Mouse (Mus musculus) cerebellum, adult 9-11 months (tissue): Measurements from ENCODE around the gene Tet1.
"Not testable (repeated sequence)": the region's sequence is repeated elsewhere in the genome, so short reads cannot be mapped to it uniquely, and the experiment has no call there.

Experiments used
- DNase-seq: peaks from one replicate; pipeline ENCODE4 v3.0.0; 2022

Tet1 gene

DNA sequence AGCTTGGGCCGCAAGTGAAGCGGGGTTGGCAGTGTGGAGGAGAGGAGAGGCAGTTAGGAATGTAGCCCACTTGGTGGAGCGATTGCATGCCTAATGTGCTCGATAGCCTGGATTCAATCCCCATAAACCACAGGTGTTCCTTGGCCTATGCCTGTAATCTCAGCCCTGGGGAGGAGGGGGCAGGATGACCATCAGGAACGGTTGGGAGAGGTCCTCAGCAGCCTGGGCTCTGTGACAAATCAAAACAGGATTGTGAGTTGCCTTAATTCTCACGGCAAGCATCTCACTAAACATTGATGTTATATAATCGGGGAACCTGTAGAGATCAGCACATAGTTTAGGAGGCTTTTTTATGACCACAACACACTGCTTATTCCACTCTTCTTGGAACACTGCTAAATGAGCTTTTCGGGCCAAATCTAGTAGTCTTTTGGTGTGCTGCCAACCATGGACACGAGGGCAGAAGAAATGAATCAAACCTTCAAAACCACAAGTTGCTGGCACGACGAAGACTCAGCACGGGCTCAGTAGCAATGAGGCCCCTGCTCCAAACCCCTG lies 61.6 kb downstream of the Tet1 start:
- peak; percentile 79 for DNase-seq

DNA sequence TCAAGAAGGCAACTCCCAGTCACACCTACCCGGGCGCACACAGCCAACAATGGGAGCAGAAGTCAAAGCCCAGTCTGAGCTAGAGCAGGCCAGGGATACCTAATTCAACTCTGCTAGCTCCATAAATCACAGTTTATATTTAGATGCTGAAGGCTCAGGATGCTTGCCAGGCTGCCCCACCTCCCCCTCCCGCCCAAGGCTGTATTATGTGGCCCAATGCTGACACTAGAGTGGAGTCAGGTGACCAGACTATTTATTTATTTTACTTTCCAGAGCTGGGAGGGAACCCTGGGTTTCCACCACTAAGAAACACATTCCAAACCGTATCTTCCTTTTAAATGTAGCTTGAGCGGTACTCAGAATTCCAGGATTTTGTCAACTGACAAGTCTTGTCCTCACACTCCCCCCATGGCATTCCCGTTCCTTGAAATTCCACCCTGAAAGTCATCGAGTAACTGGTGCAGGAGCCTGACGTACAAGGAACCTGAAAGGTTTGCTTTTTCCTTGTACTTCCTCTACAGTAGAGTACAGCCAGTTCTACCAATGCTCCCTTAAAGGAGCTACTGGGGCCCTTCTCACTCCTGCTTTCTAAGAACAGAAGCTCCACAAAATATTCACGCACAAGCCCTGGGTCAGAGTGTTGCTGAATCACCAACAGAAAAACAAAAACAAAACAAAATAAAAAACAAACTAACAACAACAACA lies 64.9 kb downstream of the Tet1 start:
- no peak for DNase-seq

GRCm38 (mm10) chr10:62841901-62842447 lies 66.8 kb downstream of the Tet1 start:
- DNase-seq: no peak

- DNase-seq: no peak
Measured at GRCm38 (mm10) chr10:62840687-62841086, 68.1 kb downstream of the Tet1 start.

DNA sequence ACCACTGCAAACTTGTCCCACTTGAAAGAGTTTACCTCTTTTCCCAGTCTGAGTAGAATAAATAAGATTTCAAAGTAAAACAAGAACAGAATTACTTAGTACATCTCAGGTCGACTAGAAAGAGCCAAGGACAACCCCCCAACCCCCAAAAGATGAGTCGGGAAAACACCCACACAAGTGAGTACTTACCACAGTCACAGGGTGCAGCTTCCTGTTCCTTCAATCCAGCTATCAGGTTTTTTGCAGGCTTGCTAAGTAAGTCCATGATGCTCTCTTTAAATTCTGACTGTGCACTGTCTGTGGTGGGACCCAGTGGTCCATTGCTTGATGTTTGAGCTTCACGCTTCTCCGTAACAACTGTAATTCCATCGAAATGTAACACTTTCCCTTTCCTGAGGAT lies 70.8 kb downstream of the Tet1 start:
- DNase-seq: no peak

DNA sequence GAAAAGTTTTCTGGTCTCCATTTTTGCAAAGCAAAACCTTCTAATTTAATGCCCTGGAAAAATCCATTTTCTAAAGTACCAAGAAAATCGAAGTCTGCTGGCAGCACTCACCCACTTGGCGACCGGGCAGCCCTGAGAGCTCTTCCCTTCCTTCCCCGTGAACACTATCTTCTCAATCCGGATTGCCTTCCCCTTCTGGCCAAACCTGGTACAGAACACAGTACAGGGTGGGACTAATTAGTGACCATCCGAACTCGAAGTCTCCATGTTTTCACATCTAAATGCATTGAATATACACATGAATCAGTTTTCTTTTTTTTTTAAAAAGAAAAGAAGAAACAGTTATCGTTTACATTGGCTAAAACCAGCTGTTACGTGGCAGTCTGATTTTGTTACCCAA lies 76.0 kb downstream of the Tet1 start:
- DNase-seq: no peak

DNA sequence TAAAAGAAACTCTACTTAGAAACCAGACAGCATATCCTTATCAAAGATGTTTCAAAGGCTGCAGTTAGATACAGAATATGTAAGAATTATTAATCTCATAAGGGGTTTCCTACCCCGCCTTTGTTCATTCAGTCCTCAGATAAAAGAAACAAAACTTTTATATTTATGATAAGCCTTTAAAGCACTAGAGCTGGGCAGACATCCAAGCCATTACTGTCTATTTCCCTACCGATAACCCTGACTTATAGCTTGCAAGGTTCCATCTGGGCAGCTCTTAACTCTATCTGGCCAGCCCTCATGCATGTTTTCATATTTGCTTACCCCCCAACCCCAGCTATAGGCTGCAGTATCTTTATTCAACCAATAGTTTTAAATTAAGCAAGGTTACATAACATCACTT lies 77.2 kb downstream of the Tet1 start:
- no peak for DNase-seq

- no peak for DNase-seq
Measured at GRCm38 (mm10) chr10:62824474-62824873, 84.3 kb downstream of the Tet1 start.

DNA sequence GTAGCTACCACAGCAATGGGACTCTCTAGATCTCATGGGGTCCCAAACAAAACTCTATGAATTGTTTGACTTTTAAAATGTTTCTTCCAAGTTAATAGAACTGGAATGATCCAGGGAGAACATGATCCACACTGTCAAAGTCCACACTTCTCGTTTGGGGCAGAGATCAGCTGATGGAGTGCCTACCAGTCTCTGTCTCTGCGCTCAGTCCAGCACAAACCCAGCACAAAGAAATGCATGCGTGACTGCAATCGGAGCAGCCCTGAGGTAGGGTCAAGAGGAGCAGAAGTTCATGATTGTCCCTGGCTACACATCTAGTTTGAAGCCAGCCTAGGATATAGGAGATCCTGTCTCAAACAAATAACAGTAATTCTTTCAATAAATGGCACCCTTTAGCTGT lies 85.4 kb downstream of the Tet1 start:
- no peak for DNase-seq

GRCm38 (mm10) chr10:62810010-62810409 lies 98.8 kb downstream of the Tet1 start:
- no peak for DNase-seq

DNA sequence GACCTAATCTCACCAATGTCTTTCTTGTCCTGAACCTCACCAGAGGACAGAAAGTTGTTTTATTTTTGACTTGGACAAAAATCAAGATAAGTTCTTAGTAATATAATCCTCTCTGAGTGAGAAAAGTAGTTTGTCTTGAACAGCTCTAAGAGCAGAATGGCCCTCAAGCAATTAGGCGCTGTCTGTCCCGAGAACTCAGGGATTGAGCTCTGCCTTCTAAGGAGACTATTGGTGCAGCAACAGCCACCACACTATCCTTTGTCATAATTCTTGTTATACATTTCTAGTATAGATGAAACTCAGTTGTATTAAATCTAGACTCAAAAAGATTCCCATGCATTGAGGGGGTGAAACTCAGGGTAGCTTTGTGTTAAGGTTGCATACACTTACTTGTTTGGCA lies 100.0 kb downstream of the Tet1 start:
- DNase-seq: no peak

DNA sequence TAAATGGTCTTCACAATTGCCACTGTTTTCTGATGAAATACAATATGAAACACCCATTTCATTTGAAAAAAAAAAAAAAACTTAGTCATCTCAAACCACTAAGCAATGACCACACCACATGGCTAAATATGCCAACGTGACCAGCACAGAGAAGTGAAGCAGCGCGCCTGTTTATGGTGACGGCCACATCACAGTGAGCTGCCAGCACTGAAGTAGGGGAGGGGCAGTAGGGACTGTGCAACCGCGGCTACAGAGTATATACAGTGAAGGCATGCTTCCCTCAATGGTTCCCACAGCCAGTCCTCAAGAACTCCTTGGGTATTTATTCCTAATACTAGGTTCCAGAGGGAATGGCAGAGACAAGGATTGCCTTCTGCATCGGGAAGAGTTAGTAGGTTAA lies 100.5 kb downstream of the Tet1 start:
- DNase-seq: no peak

DNA sequence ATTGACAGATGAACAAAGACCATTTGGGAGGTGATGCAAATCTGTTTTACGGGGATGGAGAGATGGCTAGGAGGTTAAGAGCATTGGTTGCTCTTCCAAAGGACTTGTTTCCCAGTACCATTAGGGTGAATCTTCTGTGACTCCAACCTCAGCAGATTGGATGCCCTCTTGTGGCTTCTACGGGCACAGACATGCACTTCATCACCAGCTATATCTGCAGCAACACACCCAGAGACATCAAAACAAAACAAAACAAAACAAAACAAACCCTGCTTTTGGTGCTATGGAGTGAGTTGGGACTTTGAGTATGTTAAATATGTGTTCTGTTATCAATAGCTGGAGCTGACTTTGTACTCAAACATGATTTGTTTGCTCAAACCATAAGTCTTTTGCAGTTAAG lies 104.7 kb downstream of the Tet1 start:
- DNase-seq: no peak

DNA sequence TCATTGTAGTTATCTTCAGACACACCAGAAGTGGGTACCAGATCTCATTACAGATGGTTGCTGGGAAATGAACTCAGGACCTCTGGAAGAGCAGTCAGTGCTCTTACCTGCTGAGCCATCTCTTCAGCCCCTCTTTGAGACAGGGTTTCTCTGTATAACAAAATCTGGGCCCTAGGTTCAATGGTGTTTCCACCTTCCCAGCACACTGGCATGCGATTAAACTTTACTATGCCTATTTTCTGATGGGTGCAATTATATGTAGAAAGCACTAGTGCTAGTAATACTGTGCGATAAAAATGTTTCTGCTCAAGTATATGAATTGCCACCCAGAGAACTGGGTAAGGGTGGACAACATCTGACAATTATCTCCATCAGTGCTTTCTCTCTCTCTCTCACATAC lies 105.5 kb downstream of the Tet1 start:
- no peak for DNase-seq

GRCm38 (mm10) chr10:62794221-62794620 lies 114.6 kb downstream of the Tet1 start:
- DNase-seq: peak; percentile 8

- DNase-seq: no peak
Measured at GRCm38 (mm10) chr10:62793091-62793453, 115.7 kb downstream of the Tet1 start.

GRCm38 (mm10) chr10:62792177-62793090 lies 116.4 kb downstream of the Tet1 start, which contains the start of gene Ccar1:
TSS of gene Ccar1 (minus strand) at chr10:62792286.
- DNase-seq: peak; percentile 99

GRCm38 (mm10) chr10:62791251-62792176 lies 117.3 kb downstream of the Tet1 start:
- peak; percentile 61 for DNase-seq

- DNase-seq: not testable (repeated sequence)
Measured at GRCm38 (mm10) chr10:62781776-62782175, 127.0 kb downstream of the Tet1 start.
